Mouse (Mus musculus) midbrain, embryonic 14.5 days (tissue): Measurements from ENCODE around the gene Prox1. TPM values are rescaled to one million over a fixed set of nuclear protein-coding genes. Genes with fewer than 3 reads are reported as not detected.
A peak's percentile ranks its signal among the peaks of the same experiment; 100 is the strongest.

Experiments used
- ATAC-seq: fragments of 200-750 bp; cut with Nextera tagmentation; 2 replicates; pipeline ENCODE4 v1.8.0; 2017; ENCODE audit warnings: moderate number of reproducible peaks, moderate library complexity; ENCODE audit not compliant: low FRiP score, low TSS enrichment
- DNase-seq: peaks from one replicate; pipeline ENCODE4 v3.0.0-alpha.2; 2015
- H3K27ac ChIP-seq: fragments of 300-500 bp; sonication (generic); replicated peaks from 2 replicates; pipeline ENCODE4 v1.5.1; 2014; ENCODE audit warnings: mild to moderate bottlenecking, low read depth, low read length, moderate library complexity
- H3K27me3 ChIP-seq: fragments of 300-500 bp; sonication (generic); 2 replicates; pipeline ENCODE4 v1.6.1; 2014; ENCODE audit warnings: low read length, control low read depth, mixed read lengths; ENCODE audit not compliant: control insufficient read depth, insufficient read depth
- H3K36me3 ChIP-seq: fragments of 300-500 bp; sonication (generic); 2 replicates; pipeline ENCODE4 v1.6.1; 2014; ENCODE audit warnings: low read length, control low read depth; ENCODE audit not compliant: control insufficient read depth, insufficient read depth
- H3K4me1 ChIP-seq: fragments of 300-500 bp; sonication (generic); 2 replicates; pipeline ENCODE4 v1.6.1; 2014; ENCODE audit warnings: mild to moderate bottlenecking, antibody characterized with exemption, low read length, control low read depth; ENCODE audit not compliant: control insufficient read depth, insufficient read depth
- H3K4me2 ChIP-seq: fragments of 300-500 bp; sonication (generic); 2 replicates; pipeline ENCODE4 v1.6.1; 2014; ENCODE audit warnings: mild to moderate bottlenecking, low read length, moderate library complexity
- H3K4me3 ChIP-seq: fragments of 300-500 bp; sonication (generic); replicated peaks from 2 replicates; pipeline ENCODE4 v1.5.1; 2014; ENCODE audit warnings: low read depth, low read length
- H3K9ac ChIP-seq: fragments of 300-500 bp; sonication (generic); replicated peaks from 2 replicates; pipeline ENCODE4 v1.6.1; 2014; ENCODE audit warnings: mild to moderate bottlenecking, low read length, moderate library complexity
- H3K9me3 ChIP-seq: fragments of 300-500 bp; sonication (generic); 2 replicates; pipeline ENCODE4 v1.6.1; 2016; ENCODE audit warnings: low read length, control low read depth, mixed read lengths; ENCODE audit not compliant: control insufficient read depth
- WGBS: fragments of 180-500 bp; shearing (Covaris S2); extraction: QIAGEN DNeasy Blood & Tissue Kit; methylation state at CpG from one replicate; pipeline ENCODE4 v1.1.7; 2014; 5-methylcytosine and 5-hydroxymethylcytosine counted together
- polyA plus RNA-seq: library from polyadenylated mRNA; unstranded; fragments of >200 nt; fragmentation: Nextera tagmentation; extraction: Ambion mirVana; gene quantifications from 2 replicates; pipeline ENCODE4 v1.2.1, GENCODE M21; 2014

Prox1 gene
- polyA plus RNA-seq, 1 experiment from 2014 or later, result 10.7 TPM

- no peak for DNase-seq
- Histone ChIP-seq H3K27me3 (no peaks in the 10 kb centered on the region), H3K4me2 (no peak overlapping the region), H3K4me1 (peaks cover under 1% of the 10 kb centered on the region; the same call in 1 of the 2 replicates), H3K9ac (no peak overlapping the region), H3K4me3 (no peak overlapping the region), H3K27ac (no peak overlapping the region), H3K36me3 (peaks cover 10% of the 10 kb centered on the region; the same call in 1 of the 2 replicates), H3K9me3 (no peaks in the 10 kb centered on the region)
- WGBS, result 73% methylated on average over 18 of the region's 18 CpGs
- ATAC-seq, result no peak
Measured at GRCm38 (mm10) chr1:190161288-190161687, 9.2 kb downstream of the Prox1 start.

- no peak overlapping the region for H3K4me2 ChIP-seq
- WGBS, result 40% methylated on average over 11 of the region's 11 CpGs
- H3K4me3 ChIP-seq, result no peak overlapping the region
- H3K27ac ChIP-seq, result no peak overlapping the region
- H3K27me3 ChIP-seq, result no peaks in the 10 kb centered on the region
- DNase-seq (no peak), ATAC-seq (no peak)
- H3K9ac ChIP-seq, result no peak overlapping the region
- peaks cover 10% of the 10 kb centered on the region; the same call in 1 of the 2 replicates for H3K36me3 ChIP-seq
- H3K9me3 ChIP-seq, result no peaks in the 10 kb centered on the region
- H3K4me1 ChIP-seq, result peaks cover 10% of the 10 kb centered on the region
Measured at GRCm38 (mm10) chr1:190159457-190159856, 11.1 kb downstream of the Prox1 start.

- Histone ChIP-seq H3K27ac (no peak overlapping the region), H3K4me2 (no peak overlapping the region; the same call in 1 of the 2 replicates), H3K4me1 (peaks cover 13% of the 10 kb centered on the region), H3K4me3 (no peak overlapping the region), H3K36me3 (peaks cover 4% of the 10 kb centered on the region; the same call in 1 of the 2 replicates), H3K9me3 (no peaks in the 10 kb centered on the region), H3K9ac (no peak overlapping the region), H3K27me3 (no peaks in the 10 kb centered on the region)
- 11% methylated on average over 8 of the region's 8 CpGs for WGBS
- peak; percentile 56 for DNase-seq
- ATAC-seq, result no peak; the same call in 1 of the 2 replicates
Measured at GRCm38 (mm10) chr1:190155751-190156150, 14.8 kb downstream of the Prox1 start.

GRCm38 (mm10) chr1:190155021-190155420 lies 15.5 kb downstream of the Prox1 start:
- Histone ChIP-seq H3K27me3 (no peaks in the 10 kb centered on the region; the same call in 1 of the 2 replicates), H3K4me2 (no peak overlapping the region), H3K4me1 (peaks cover 13% of the 10 kb centered on the region), H3K36me3 (no peaks in the 10 kb centered on the region), H3K9ac (no peak overlapping the region), H3K9me3 (no peaks in the 10 kb centered on the region), H3K4me3 (no peak overlapping the region), H3K27ac (no peak overlapping the region)
- no peak for DNase-seq
- WGBS, result 58% methylated on average over 2 of the region's 2 CpGs
- no peak for ATAC-seq

- Histone ChIP-seq H3K4me2 (no peak overlapping the region), H3K27me3 (no peaks in the 10 kb centered on the region; the same call in 1 of the 2 replicates), H3K4me1 (peaks cover 20% of the 10 kb centered on the region), H3K4me3 (no peak overlapping the region), H3K27ac (no peak overlapping the region), H3K9ac (no peak overlapping the region), H3K9me3 (no peaks in the 10 kb centered on the region), H3K36me3 (no peaks in the 10 kb centered on the region)
- 43% methylated on average over 7 of the region's 7 CpGs for WGBS
- no peak for DNase-seq
- no peak for ATAC-seq
Measured at GRCm38 (mm10) chr1:190154292-190154691, 16.2 kb downstream of the Prox1 start.

- no peak overlapping the region for H3K4me2 ChIP-seq
- H3K27me3 ChIP-seq, result no peaks in the 10 kb centered on the region; the same call in 1 of the 2 replicates
- H3K27ac ChIP-seq, result no peak overlapping the region
- H3K4me3 ChIP-seq, result no peak overlapping the region
- no peaks in the 10 kb centered on the region for H3K9me3 ChIP-seq
- H3K9ac ChIP-seq, result no peak overlapping the region
- DNase-seq (no peak), ATAC-seq (no peak)
- WGBS, result 52% methylated on average over 6 of the region's 6 CpGs
- H3K36me3 ChIP-seq, result no peaks in the 10 kb centered on the region
- peaks cover 37% of the 10 kb centered on the region for H3K4me1 ChIP-seq
Measured at GRCm38 (mm10) chr1:190152603-190153002, 17.9 kb downstream of the Prox1 start.

GRCm38 (mm10) chr1:190149233-190149741 lies 21.2 kb downstream of the Prox1 start:
- ATAC-seq, result no peak; the same call in 1 of the 2 replicates
- peaks cover 27% of the 10 kb centered on the region for H3K4me1 ChIP-seq
- 0 out of 2 replicates have a peak overlapping the region, but pooled peaks have one; percentile 7 for H3K9ac ChIP-seq
- no peaks in the 10 kb centered on the region; the same call in 1 of the 2 replicates for H3K27me3 ChIP-seq
- WGBS, result 7% methylated on average over 17 of the region's 17 CpGs
- no peaks in the 10 kb centered on the region for H3K36me3 ChIP-seq
- peak overlapping the region; percentile 27 for H3K4me2 ChIP-seq
- 0 out of 2 replicates have a peak overlapping the region, but pooled peaks have one; percentile 6 for H3K27ac ChIP-seq
- DNase-seq, result peak; percentile 54
- H3K4me3 ChIP-seq, result no peak overlapping the region
- no peaks in the 10 kb centered on the region for H3K9me3 ChIP-seq

GRCm38 (mm10) chr1:190148661-190149232 lies 21.8 kb downstream of the Prox1 start:
- no peak overlapping the region for H3K27ac ChIP-seq
- no peaks in the 10 kb centered on the region for H3K9me3 ChIP-seq
- no peak overlapping the region for H3K9ac ChIP-seq
- DNase-seq (no peak), ATAC-seq (no peak; the same call in 1 of the 2 replicates)
- WGBS, result 6% methylated on average over 12 of the region's 12 CpGs
- H3K4me1 ChIP-seq, result peaks cover 27% of the 10 kb centered on the region
- no peaks in the 10 kb centered on the region for H3K36me3 ChIP-seq
- peak overlapping the region; percentile 27 for H3K4me2 ChIP-seq
- no peak overlapping the region for H3K4me3 ChIP-seq
- no peaks in the 10 kb centered on the region; the same call in 1 of the 2 replicates for H3K27me3 ChIP-seq

- ATAC-seq, result no peak
Measured at GRCm38 (mm10) chr1:190147816-190148215, 22.7 kb downstream of the Prox1 start.

More at GRCm38 (mm10) chr1:190147816-190148215, 22.7 kb downstream of the Prox1 start:
- H3K9ac ChIP-seq, result no peak overlapping the region
- no peaks in the 10 kb centered on the region for H3K9me3 ChIP-seq
- no peak overlapping the region for H3K4me3 ChIP-seq
- 61% methylated on average over 6 of the region's 6 CpGs for WGBS
- H3K4me2 ChIP-seq, result no peak overlapping the region
- no peaks in the 10 kb centered on the region; the same call in 1 of the 2 replicates for H3K27me3 ChIP-seq
- H3K36me3 ChIP-seq, result no peaks in the 10 kb centered on the region
- no peak overlapping the region for H3K27ac ChIP-seq
- no peak for DNase-seq
- peaks cover 25% of the 10 kb centered on the region for H3K4me1 ChIP-seq
